Comparison of ENCODE assay signal across 12 mouse cellular contexts in genomic region chr6:124729850-124730705, GRCm38 (mm10). TPM values are rescaled to one million over a fixed set of nuclear protein-coding genes. Genes with fewer than 3 reads are reported as not detected.
DNase-seq lines count a peak whose midpoint lies in the region; ATAC-seq and TF ChIP-seq lines count a peak whose summit lies in the region.
"Had no signal": no experiment of that assay in that cellular context is flagged by ENCODE, and none has a peak within 500 bp of the region (broad histone marks: within the 10 kb centered on the region; RNA-seq: fewer than 3 reads in every experiment).

No protein-coding gene starts in this region.

- no peaks in the 10 kb centered on the region for H3K27me3 ChIP-seq in thymus, adult 2 months (ENCODE audit: control insufficient read depth, insufficient read depth, low read length)
- H3K27me3 ChIP-seq in intestine, postnatal 0 days (replicated peaks; ENCODE audit: control insufficient read depth, insufficient read depth, low read length): no peaks in the 10 kb centered on the region
- H3K27me3 ChIP-seq: hindbrain, embryonic 15.5 days had no signal

- peak; percentile 64 for ATAC-seq in megakaryocyte, adult 5-6 weeks (ENCODE audit: poor library complexity, severe bottlenecking)
- no peak for ATAC-seq in intestine, postnatal 0 days
- ATAC-seq: midbrain, embryonic 13.5 days had no signal

- TF ChIP-seq POLR2A in thymus, adult 2 months (IDR thresholded peaks at IDR 0.05; ENCODE audit: control insufficient read depth, extremely low read depth, insufficient read depth, low read length, poor library complexity): no peak

- no peak overlapping the region for H3K9ac ChIP-seq in intestine, postnatal 0 days (ENCODE audit: low read depth, low read length)
- H3K9ac ChIP-seq: hindbrain, embryonic 15.5 days; midbrain, embryonic 13.5 days had no signal

- no peaks in the 10 kb centered on the region for H3K9me3 ChIP-seq in intestine, postnatal 0 days (ENCODE audit: control insufficient read depth)
- H3K9me3 ChIP-seq: hindbrain, embryonic 15.5 days; midbrain, embryonic 13.5 days had no signal

- H3K27ac ChIP-seq in thymus, adult 2 months (ENCODE audit: control insufficient read depth, insufficient read depth, low read length): peak overlapping the region; percentile 83
- no peak overlapping the region for H3K27ac ChIP-seq in intestine, postnatal 0 days (ENCODE audit: low read depth, low read length)
- H3K27ac ChIP-seq: hindbrain, embryonic 15.5 days; midbrain, embryonic 13.5 days had no signal

- no peak overlapping the region for H3K4me2 ChIP-seq in intestine, postnatal 0 days (replicated peaks; ENCODE audit: low read depth)
- H3K4me2 ChIP-seq: hindbrain, embryonic 15.5 days; midbrain, embryonic 13.5 days had no signal

- peak; percentile 62 for DNase-seq in thymus, adult 2 months
- no peak for DNase-seq in thymus, postnatal 4 days
- DNase-seq in c-Kit-positive CD71-negative TER-119-negative erythroid progenitor cells, embryonic 14.5 days (ENCODE audit: low read depth): peak; percentile 69
- DNase-seq in ovary, postnatal 36 days (ENCODE audit: low spot score): no peak
- no peak for DNase-seq in kidney, adult 9 months
- DNase-seq: left cerebral cortex, postnatal 4 days had no signal

- H3K4me1 ChIP-seq in thymus, adult 2 months (replicated peaks; ENCODE audit: control insufficient read depth, insufficient read depth, low read length): peaks cover 42% of the 10 kb centered on the region
- H3K4me1 ChIP-seq in intestine, postnatal 0 days (replicated peaks; ENCODE audit: control insufficient read depth, insufficient read depth, low read length): no peaks in the 10 kb centered on the region
- H3K4me1 ChIP-seq: hindbrain, embryonic 15.5 days; midbrain, embryonic 13.5 days had no signal

- TF ChIP-seq CTCF in thymus, adult 2 months (IDR thresholded peaks at IDR 0.05; ENCODE audit: borderline replicate concordance, control insufficient read depth, extremely low read depth, insufficient read depth, low read length, poor library complexity): no peak
- no peak for TF ChIP-seq CTCF in intestine, postnatal 0 days (IDR thresholded peaks at IDR 0.05; ENCODE audit: low read depth)

- WGBS in thymus, adult 2 months: 14% methylated on average over 8 of the region's 8 CpGs
- WGBS in intestine, postnatal 0 days: 85% methylated on average over 8 of the region's 8 CpGs

- H3K4me3 ChIP-seq in thymus, adult 2 months (ENCODE audit: control insufficient read depth, insufficient read depth, low read length): peak overlapping the region; percentile 21
- H3K4me3 ChIP-seq in intestine, postnatal 0 days (ENCODE audit: low read depth, low read length): no peak overlapping the region
- H3K4me3 ChIP-seq: hindbrain, embryonic 15.5 days; midbrain, embryonic 13.5 days had no signal

- H3K36me3 ChIP-seq in thymus, adult 2 months (ENCODE audit: control insufficient read depth, insufficient read depth, low read length): peaks cover 33% of the 10 kb centered on the region
- H3K36me3 ChIP-seq in intestine, postnatal 0 days (ENCODE audit: control insufficient read depth, insufficient read depth): 0 out of 2 replicates have a peak, but pooled peaks cover 5% of the 10 kb centered on the region
- H3K36me3 ChIP-seq: hindbrain, embryonic 15.5 days; midbrain, embryonic 13.5 days had no signal

RNA-seq across cellular contexts. Expression of gene Ptpn6, which starts 8.4 kb away (rescaled TPM):
- 210 and 212 TPM in 2 replicates for polyA plus RNA-seq in thymus, adult 2 months (2012; rRNA removed)
- 308 and 336 TPM in 2 replicates for total RNA-seq in megakaryocyte, adult 5-6 weeks (2015)
- total RNA-seq in megakaryocyte, adult 5-6 weeks (2017): 1,009 and 1,024 TPM in 2 replicates
- 17.4 TPM in 2 replicates for polyA plus RNA-seq in intestine, postnatal 0 days (2015; fragmentation: Nextera tagmentation; extraction: Ambion mirVana)

RNA-seq across cellular contexts. Expression of gene Grcc10, which starts 11.1 kb away (rescaled TPM):
- 265 and 352 TPM in 2 replicates for polyA plus RNA-seq in thymus, adult 2 months (2012; rRNA removed)
- total RNA-seq in megakaryocyte, adult 5-6 weeks (2015): 177 and 203 TPM in 2 replicates
- total RNA-seq in megakaryocyte, adult 5-6 weeks (2017): 121 and 136 TPM in 2 replicates
- 238 and 259 TPM in 2 replicates for polyA plus RNA-seq in intestine, postnatal 0 days (2015; fragmentation: Nextera tagmentation; extraction: Ambion mirVana)

RNA-seq across cellular contexts. Expression of gene Phb2, which starts 17.9 kb away (rescaled TPM):
- polyA plus RNA-seq in thymus, adult 2 months (2012; rRNA removed): 150 and 171 TPM in 2 replicates
- total RNA-seq in megakaryocyte, adult 5-6 weeks (2015): 99.5 and 115 TPM in 2 replicates
- 152 and 160 TPM in 2 replicates for total RNA-seq in megakaryocyte, adult 5-6 weeks (2017)
- 249 and 255 TPM in 2 replicates for polyA plus RNA-seq in intestine, postnatal 0 days (2015; fragmentation: Nextera tagmentation; extraction: Ambion mirVana)

RNA-seq across cellular contexts. Expression of gene Emg1, which starts 18.1 kb away (rescaled TPM):
- polyA plus RNA-seq in thymus, adult 2 months (2012; rRNA removed): 203 and 210 TPM in 2 replicates
- total RNA-seq in megakaryocyte, adult 5-6 weeks (2015): 144 and 179 TPM in 2 replicates
- 170 and 206 TPM in 2 replicates for total RNA-seq in megakaryocyte, adult 5-6 weeks (2017)
- 96.6 and 97.3 TPM in 2 replicates for polyA plus RNA-seq in intestine, postnatal 0 days (2015; fragmentation: Nextera tagmentation; extraction: Ambion mirVana)

RNA-seq across cellular contexts. Expression of gene Gm45234, which starts 25.7 kb away (rescaled TPM):
- polyA plus RNA-seq in thymus, adult 2 months (2012; rRNA removed): not detected in 2 replicates
- not detected in 2 replicates for total RNA-seq in megakaryocyte, adult 5-6 weeks (2015)
- total RNA-seq in megakaryocyte, adult 5-6 weeks (2017): not detected in 2 replicates
- not detected in 2 replicates for polyA plus RNA-seq in intestine, postnatal 0 days (2015; fragmentation: Nextera tagmentation; extraction: Ambion mirVana)
- total RNA-seq: left cerebral cortex, postnatal 4 days had no signal
- polyA plus RNA-seq: forebrain, embryonic 11.5 days; hindbrain, embryonic 15.5 days; large intestine, adult 2 months; midbrain, embryonic 13.5 days had no signal

Comparison
In these comparisons a context has a peak if more than half of its experiments do, and no peak if none do; other contexts are left out.
1. DNase-seq: peak in thymus, adult 2 months (single experiment) and c-Kit-positive CD71-negative TER-119-negative erythroid progenitor cells, embryonic 14.5 days (single experiment); none in thymus, postnatal 4 days (single experiment), ovary, postnatal 36 days (single experiment) and kidney, adult 9 months (single experiment).
2. RNA of gene Ptpn6, which starts 8.4 kb away (polyA plus RNA-seq): 210 to 212 TPM in thymus, adult 2 months; 17.4 TPM in intestine, postnatal 0 days; every median in the first group is over 10 times any median in the second.